Mouse (Mus musculus): Measurements from ENCODE around the gene Rpl3l. TPM values are rescaled to one million over a fixed set of nuclear protein-coding genes. Genes with fewer than 3 reads are reported as not detected.

The Rpl3l gene
- polyA plus RNA-seq, 1 experiment from 2014 or later = not detected

Other genes starting within 250 kb of the Rpl3l start
- 34.4 and 37.9 TPM in 2 replicates for gene Mlst8, start 248.7 kb upstream of the Rpl3l start, polyA plus RNA-seq (2016; fragmentation: Nextera tagmentation; extraction: Ambion mirVana)
- gene Caskin1, start 239.2 kb upstream of the Rpl3l start, polyA plus RNA-seq (2016; fragmentation: Nextera tagmentation; extraction: Ambion mirVana) = 14.8 and 16.6 TPM in 2 replicates
- 100 and 103 TPM in 2 replicates for gene Traf7, start 199.9 kb upstream of the Rpl3l start, polyA plus RNA-seq (2016; fragmentation: Nextera tagmentation; extraction: Ambion mirVana)
- 1.7 and 1.9 TPM in 2 replicates for gene Rab26, start 193.6 kb upstream of the Rpl3l start, polyA plus RNA-seq (2016; fragmentation: Nextera tagmentation; extraction: Ambion mirVana)
- 15.5 and 17.9 TPM in 2 replicates for gene Pkd1, start 178.0 kb upstream of the Rpl3l start, polyA plus RNA-seq (2016; fragmentation: Nextera tagmentation; extraction: Ambion mirVana)
- gene Tsc2, start 95.2 kb upstream of the Rpl3l start, polyA plus RNA-seq (2016; fragmentation: Nextera tagmentation; extraction: Ambion mirVana) = 78.4 and 89.3 TPM in 2 replicates
- 14.5 and 18.8 TPM in 2 replicates for gene Nthl1, start 95.1 kb upstream of the Rpl3l start, polyA plus RNA-seq (2016; fragmentation: Nextera tagmentation; extraction: Ambion mirVana)
- gene Slc9a3r2, start 77.5 kb upstream of the Rpl3l start, polyA plus RNA-seq (2016; fragmentation: Nextera tagmentation; extraction: Ambion mirVana) = 18.3 and 21.9 TPM in 2 replicates
- gene Npw, start 69.4 kb upstream of the Rpl3l start, polyA plus RNA-seq (2016; fragmentation: Nextera tagmentation; extraction: Ambion mirVana) = not detected in 2 replicates
- gene Zfp598, start 58.1 kb upstream of the Rpl3l start, polyA plus RNA-seq (2016; fragmentation: Nextera tagmentation; extraction: Ambion mirVana) = 25.5 and 26.9 TPM in 2 replicates
- 27.8 and 33.5 TPM in 2 replicates for gene Syngr3, start 37.9 kb upstream of the Rpl3l start, polyA plus RNA-seq (2016; fragmentation: Nextera tagmentation; extraction: Ambion mirVana)
- gene Gfer, start 31.7 kb upstream of the Rpl3l start, polyA plus RNA-seq (2016; fragmentation: Nextera tagmentation; extraction: Ambion mirVana) = 49.1 and 50.2 TPM in 2 replicates
- 1.6 and 2.6 TPM in 2 replicates for gene Noxo1, start 31.6 kb upstream of the Rpl3l start, polyA plus RNA-seq (2016; fragmentation: Nextera tagmentation; extraction: Ambion mirVana)
- gene Tbl3, start 20.2 kb upstream of the Rpl3l start, polyA plus RNA-seq (2016; fragmentation: Nextera tagmentation; extraction: Ambion mirVana) = 94.7 and 98.0 TPM in 2 replicates
- 0.29 TPM in 1 of 2 replicates, not detected in the other for gene Rnf151, start 9.8 kb upstream of the Rpl3l start, polyA plus RNA-seq (2016; fragmentation: Nextera tagmentation; extraction: Ambion mirVana)
- gene Rps2, start 9.7 kb upstream of the Rpl3l start, polyA plus RNA-seq (2016; fragmentation: Nextera tagmentation; extraction: Ambion mirVana) = 946 and 1,025 TPM in 2 replicates
- gene Ndufb10, start 3.3 kb upstream of the Rpl3l start, polyA plus RNA-seq (2016; fragmentation: Nextera tagmentation; extraction: Ambion mirVana) = 195 and 201 TPM in 2 replicates
- 18.8 and 19.5 TPM in 2 replicates for gene Msrb1, start 8.8 kb downstream of the Rpl3l start, polyA plus RNA-seq (2016; fragmentation: Nextera tagmentation; extraction: Ambion mirVana)
- gene Hs3st6, start 25.2 kb downstream of the Rpl3l start, polyA plus RNA-seq (2016; fragmentation: Nextera tagmentation; extraction: Ambion mirVana) = 1.1 and 1.7 TPM in 2 replicates
- gene Meiob, start 76.5 kb downstream of the Rpl3l start, polyA plus RNA-seq (2016; fragmentation: Nextera tagmentation; extraction: Ambion mirVana) = not detected in 2 replicates
- 24.8 and 27.1 TPM in 2 replicates for gene Hagh, start 112.3 kb downstream of the Rpl3l start, polyA plus RNA-seq (2016; fragmentation: Nextera tagmentation; extraction: Ambion mirVana)
- gene Fahd1, start 122.5 kb downstream of the Rpl3l start, polyA plus RNA-seq (2016; fragmentation: Nextera tagmentation; extraction: Ambion mirVana) = 17.3 and 17.7 TPM in 2 replicates
- 0.20 TPM in 1 of 2 replicates, not detected in the other for gene Igfals, start 138.2 kb downstream of the Rpl3l start, polyA plus RNA-seq (2016; fragmentation: Nextera tagmentation; extraction: Ambion mirVana)
- gene Nubp2, start 158.5 kb downstream of the Rpl3l start, polyA plus RNA-seq (2016; fragmentation: Nextera tagmentation; extraction: Ambion mirVana) = 62.9 and 64.4 TPM in 2 replicates
- 47.3 and 50.7 TPM in 2 replicates for gene Spsb3, start 158.8 kb downstream of the Rpl3l start, polyA plus RNA-seq (2016; fragmentation: Nextera tagmentation; extraction: Ambion mirVana)
- gene Eme2, start 167.3 kb downstream of the Rpl3l start, polyA plus RNA-seq (2016; fragmentation: Nextera tagmentation; extraction: Ambion mirVana) = 42.7 and 44.6 TPM in 2 replicates
- gene Mrps34, start 167.3 kb downstream of the Rpl3l start, polyA plus RNA-seq (2016; fragmentation: Nextera tagmentation; extraction: Ambion mirVana) = 86.0 and 91.1 TPM in 2 replicates
- 54.9 and 63.0 TPM in 2 replicates for gene Nme3, start 168.7 kb downstream of the Rpl3l start, polyA plus RNA-seq (2016; fragmentation: Nextera tagmentation; extraction: Ambion mirVana)
- 76.5 and 78.2 TPM in 2 replicates for gene Mapk8ip3, start 209.2 kb downstream of the Rpl3l start, polyA plus RNA-seq (2016; fragmentation: Nextera tagmentation; extraction: Ambion mirVana)
- 304 and 312 TPM in 2 replicates for gene Jpt2, start 232.9 kb downstream of the Rpl3l start, polyA plus RNA-seq (2016; fragmentation: Nextera tagmentation; extraction: Ambion mirVana)

All from forebrain, embryonic 12.5 days (tissue).